Mouse (Mus musculus) left cerebral cortex, adult 8-10 months (tissue): ENCODE measurements around the gene Galt. TPM values are rescaled to one million over a fixed set of nuclear protein-coding genes. Genes with fewer than 3 reads are reported as not detected.
"Not testable (repeated sequence)": the region's sequence is repeated elsewhere in the genome, so short reads cannot be mapped to it uniquely, and the experiment has no call there.

Experiments
- DNase-seq, 2 experiments: peaks; one replicate each; pipeline ENCODE4 v3.0.0; 2022; ENCODE audit warnings: low spot score in 2 of 2
- total RNA-seq, 4 experiments: library from RNA; stranded (reverse); gene quantifications; 2 replicates each; pipeline ENCODE4 v1.2.4; 2022

Galt gene
- total RNA-seq, 4 experiments from 2014 or later = 71.9 to 85.1 (median 76.5) TPM

GRCm38 (mm10) chr4:41774506-41774905 lies 19.5 kb downstream of the Galt start:
- not testable (repeated sequence) for DNase-seq

- DNase-seq = not testable (repeated sequence)
Measured at GRCm38 (mm10) chr4:41775840-41776239, 20.8 kb downstream of the Galt start.

GRCm38 (mm10) chr4:41781271-41781670 lies 26.2 kb downstream of the Galt start:
- DNase-seq = not testable (repeated sequence)

- DNase-seq = not testable (repeated sequence)
Measured at GRCm38 (mm10) chr4:41781748-41782485, 26.9 kb downstream of the Galt start.

- not testable (repeated sequence) for DNase-seq
Measured at GRCm38 (mm10) chr4:41782711-41783110, 27.7 kb downstream of the Galt start.

- DNase-seq = not testable (repeated sequence)
Measured at GRCm38 (mm10) chr4:41783197-41783596, 28.2 kb downstream of the Galt start.

Other genes with a start within 250 kb of the Galt start
- gene 1110017D15Rik, start 237.9 kb upstream of the Galt start, total RNA-seq = 1 to 10 TPM; 2.7 to 5.7 (median 4.3) TPM
- gene Fam219a, start 185.7 kb upstream of the Galt start, total RNA-seq = 100 to 1,000 TPM; 201 to 205 (median 202) TPM
- gene Dnaic1, start 185.5 kb upstream of the Galt start, total RNA-seq = 10 to 100 TPM in 1 of 4 experiments, 1 to 10 TPM in 3; 7.7 to 11.7 (median 9.6) TPM
- 10 to 100 TPM; 55.3 to 62.7 (median 59.3) TPM for gene Enho, start 114.9 kb upstream of the Galt start, total RNA-seq
- gene Cntfr, start 58.1 kb upstream of the Galt start, total RNA-seq = 100 to 1,000 TPM in 3 of 4 experiments, 10 to 100 TPM in 1; 96.7 to 125 (median 111) TPM
- gene Il11ra1, start 55.2 kb upstream of the Galt start, total RNA-seq = 10 to 100 TPM; 31.6 to 45.5 (median 38.1) TPM
- 10 to 100 TPM; 28.4 to 33.9 (median 30.0) TPM for gene Rpp25l, start 41.7 kb upstream of the Galt start, total RNA-seq
- gene Dctn3, start 32.1 kb upstream of the Galt start, total RNA-seq = 100 to 1,000 TPM; 158 to 167 (median 165) TPM
- gene Arid3c, start 24.1 kb upstream of the Galt start, total RNA-seq = under 1 TPM; 0.37 to 0.78 (median 0.54) TPM
- 10 to 100 TPM; 49.7 to 59.2 (median 54.4) TPM for gene Sigmar1, start 929 bp downstream of the Galt start, total RNA-seq
- 100 to 1,000 TPM; 189 to 252 (median 238) TPM for gene Ccl27a, start 19.0 kb downstream of the Galt start, total RNA-seq
- gene Gm21541, start 148.4 kb downstream of the Galt start, total RNA-seq = 1 to 10 TPM in 2 of 4 experiments, not detected in 2; 2.0 to 6.1 TPM
- 10 to 100 TPM; 41.9 to 50.5 (median 45.2) TPM for gene Gm20878, start 186.3 kb downstream of the Galt start, total RNA-seq
- gene Fam205a4, start 210.8 kb downstream of the Galt start, total RNA-seq = 1 to 10 TPM; 2.7 to 5.2 (median 4.8) TPM